Mouse (Mus musculus): ENCODE results near the gene Adgrl2.

Gene Adgrl2

GRCm38 (mm10) chr3:148990531-148991003, at the start of gene Adgrl2:
Gene Adgrl2 (minus strand): TSS chr3:148990555.
- no peak for DNase-seq (ENCODE audit: low spot score)

- no peak for DNase-seq (ENCODE audit: low spot score)
Observed at GRCm38 (mm10) chr3:149038771-149039170, 48.4 kb upstream of the Adgrl2 start.

DNA sequence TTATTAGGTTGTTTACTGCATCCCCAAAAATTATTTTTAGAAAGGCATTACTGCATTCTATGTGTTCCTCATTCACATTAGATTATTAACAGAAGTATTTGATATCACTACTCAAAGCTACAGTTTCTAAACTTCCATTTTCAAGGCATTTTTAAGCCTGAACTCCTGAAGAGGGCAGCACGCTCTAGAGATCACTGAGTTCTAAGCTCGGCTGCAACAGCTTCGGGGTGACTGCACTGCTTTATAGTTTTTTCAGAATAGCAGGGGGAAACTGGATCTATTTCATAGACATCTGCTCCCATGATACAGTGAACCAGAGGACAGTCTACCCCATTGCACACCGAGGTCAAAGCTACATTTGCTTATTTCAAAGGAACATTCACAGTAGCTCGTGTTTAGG, 29.6 kb upstream of the Adgrl2 start:
- DNase-seq (ENCODE audit: low spot score), result no peak

DNA sequence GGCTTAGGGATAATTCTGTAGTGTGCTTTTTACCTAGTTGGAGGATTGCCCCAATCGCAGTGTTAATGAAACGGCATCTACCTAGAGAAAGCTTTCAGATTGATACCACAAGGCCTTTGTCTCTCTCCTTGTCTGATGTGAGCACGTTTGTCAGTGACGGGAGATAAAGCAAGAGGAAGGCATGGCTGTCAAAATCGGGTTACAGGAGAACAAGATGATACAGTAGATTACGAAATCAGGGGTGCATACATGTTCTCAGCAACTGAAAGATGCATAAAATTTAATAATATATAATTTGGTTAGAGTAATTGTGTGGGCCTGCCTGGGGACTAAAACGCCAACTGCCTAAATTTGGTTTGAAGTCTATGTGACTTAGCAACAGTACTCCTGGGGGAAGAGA, 19.0 kb upstream of the Adgrl2 start:
- DNase-seq (ENCODE audit: low spot score), result no peak

- DNase-seq (ENCODE audit: low spot score), result no peak
Observed at GRCm38 (mm10) chr3:149008634-149009023, 18.3 kb upstream of the Adgrl2 start.

DNA sequence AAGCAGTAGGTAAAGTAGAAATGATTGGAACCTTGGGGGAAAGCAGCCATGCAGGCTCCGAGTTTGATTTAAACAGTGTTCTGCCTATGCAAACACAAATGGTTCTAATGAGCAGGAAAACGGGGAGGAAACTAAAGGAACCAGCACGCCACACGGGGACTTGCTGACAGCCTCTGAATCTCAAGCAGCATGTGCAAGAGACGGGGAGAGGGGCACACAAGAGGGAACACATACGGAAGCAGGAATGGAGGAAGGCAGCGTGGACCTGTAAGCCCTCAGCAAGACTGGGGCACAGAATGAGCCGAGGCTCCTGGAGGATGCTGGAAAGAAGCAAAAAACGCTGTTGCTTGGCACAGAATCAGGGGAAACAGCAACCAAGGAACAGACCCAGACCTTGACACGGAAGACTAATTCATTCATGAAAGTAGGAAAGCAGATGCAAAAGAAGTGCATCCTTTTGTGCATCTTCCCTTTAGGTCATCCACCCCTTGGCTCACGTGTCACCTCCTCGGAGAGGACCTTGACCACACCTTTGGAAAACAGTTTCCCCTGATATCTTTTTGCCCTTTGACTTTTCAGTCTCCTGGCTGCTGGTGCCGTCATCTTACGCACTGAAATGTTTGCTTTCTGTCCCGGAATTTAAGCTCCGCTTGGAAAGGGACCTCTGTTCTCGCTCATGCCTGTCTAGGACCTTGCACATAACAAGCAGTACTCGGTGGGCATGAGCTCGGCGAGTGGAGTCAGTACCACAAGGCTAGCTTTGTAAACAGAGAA, 17.7 kb upstream of the Adgrl2 start:
- no peak for DNase-seq (ENCODE audit: low spot score)

DNA sequence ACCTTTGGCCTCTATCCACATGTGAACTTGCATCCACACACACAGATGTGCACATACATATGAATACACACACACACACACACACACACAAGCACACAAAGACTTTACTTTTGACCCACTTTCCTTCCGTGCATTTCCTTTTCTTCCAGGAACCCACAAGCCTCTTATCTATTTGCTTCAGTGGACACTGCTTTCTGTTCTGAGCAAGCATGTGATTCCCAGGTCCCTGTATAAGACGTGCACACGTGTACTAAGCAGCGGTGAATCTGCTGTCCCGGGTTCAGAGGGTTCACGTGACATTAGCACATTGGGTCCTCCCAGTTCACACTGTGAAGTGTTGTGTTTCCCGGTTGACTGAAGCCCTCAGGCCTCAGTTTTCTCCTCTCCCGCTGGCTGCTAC, 11.0 kb upstream of the Adgrl2 start:
- no peak for DNase-seq (ENCODE audit: low spot score)

- DNase-seq (ENCODE audit: low spot score), result no peak
Observed at GRCm38 (mm10) chr3:148998661-148999060, 8.3 kb upstream of the Adgrl2 start.

GRCm38 (mm10) chr3:148991056-148991455, 701 bp upstream of the Adgrl2 start:
- no peak for DNase-seq (ENCODE audit: low spot score)

- DNase-seq (ENCODE audit: low spot score), result peak; percentile 58
Observed at GRCm38 (mm10) chr3:148989818-148990530, 381 bp downstream of the Adgrl2 start.

GRCm38 (mm10) chr3:148988996-148989817, 1.1 kb downstream of the Adgrl2 start:
- DNase-seq (ENCODE audit: low spot score), result peak; percentile 86

DNA sequence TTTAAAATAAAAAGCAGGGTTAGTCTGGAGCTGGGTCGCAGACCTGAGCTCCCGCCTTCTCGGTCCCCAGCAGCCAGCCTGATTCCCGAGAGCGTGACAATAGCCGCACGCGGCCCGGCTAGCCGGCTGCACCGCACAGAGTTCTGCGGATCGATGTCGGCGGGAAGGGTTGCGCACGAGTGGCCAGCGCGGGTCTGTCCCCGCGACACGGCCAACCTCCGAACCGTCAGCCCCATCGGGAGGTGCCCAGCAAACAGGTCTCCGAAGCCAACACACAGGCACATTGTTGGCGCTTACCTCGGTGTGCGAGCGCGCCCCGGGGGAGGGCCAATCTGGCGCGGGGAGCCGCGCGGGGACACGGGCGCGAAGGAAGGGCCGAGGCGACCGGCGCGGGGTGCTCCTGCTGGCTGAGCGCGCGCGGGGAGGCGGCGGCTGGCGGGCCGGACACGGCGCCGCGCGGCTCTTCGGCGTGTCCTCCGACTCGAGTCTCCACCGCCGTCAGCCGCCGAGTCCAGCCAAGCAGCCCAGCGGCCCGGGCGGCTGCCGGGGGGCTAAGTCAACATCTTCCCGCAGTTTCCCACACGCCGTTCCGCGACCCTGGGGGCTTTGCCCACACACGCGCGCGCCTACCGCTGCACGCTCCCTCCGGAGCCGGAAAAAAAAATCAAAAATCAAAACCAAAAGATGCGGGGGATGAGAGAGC, 1.9 kb downstream of the Adgrl2 start:
- peak; percentile 47 for DNase-seq (ENCODE audit: low spot score)

- DNase-seq (ENCODE audit: low spot score), result peak; percentile 82
Observed at GRCm38 (mm10) chr3:148987591-148988292, 2.6 kb downstream of the Adgrl2 start.

GRCm38 (mm10) chr3:148986894-148987590, 3.3 kb downstream of the Adgrl2 start:
- no peak for DNase-seq (ENCODE audit: low spot score)

GRCm38 (mm10) chr3:148986296-148986893, 4.0 kb downstream of the Adgrl2 start:
- DNase-seq (ENCODE audit: low spot score), result no peak

DNA sequence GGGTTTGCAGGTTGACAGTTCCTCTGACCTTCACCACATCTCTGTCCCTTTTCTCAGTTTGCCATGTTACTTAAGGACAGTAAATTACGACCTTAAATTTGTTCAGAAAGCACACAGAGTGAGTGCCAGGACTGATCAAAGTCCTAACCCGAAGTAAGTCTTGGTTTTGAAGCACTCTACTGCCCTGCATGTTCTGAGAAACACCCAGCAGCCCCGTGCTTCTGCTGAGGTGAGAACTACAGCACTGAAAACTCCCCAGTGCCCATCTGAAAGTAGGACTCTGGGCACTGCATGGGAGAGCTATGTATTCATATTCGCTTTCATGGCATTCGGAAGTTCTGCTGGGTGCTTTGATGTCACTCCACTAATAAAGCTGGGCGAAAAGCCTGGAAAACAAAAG, 6.0 kb downstream of the Adgrl2 start:
- DNase-seq (ENCODE audit: low spot score), result no peak

DNA sequence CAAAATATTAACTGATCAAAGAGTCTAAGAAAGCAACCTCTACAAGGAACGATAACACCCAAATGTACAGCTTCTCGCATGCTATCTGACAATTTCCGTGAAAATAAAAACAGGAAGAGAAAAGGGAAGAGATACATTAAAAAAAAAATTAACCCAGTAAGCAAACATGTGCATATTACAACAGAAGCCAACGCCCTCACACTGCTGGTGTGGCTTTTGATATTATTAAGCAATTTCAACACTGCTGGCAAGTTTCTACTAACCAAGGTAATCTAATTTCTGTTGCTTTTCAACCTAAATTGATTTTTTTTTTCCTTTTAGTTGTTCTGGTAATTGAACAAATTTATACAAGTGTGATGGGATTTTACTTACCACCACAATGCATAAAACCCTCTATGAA, 8.0 kb downstream of the Adgrl2 start:
- DNase-seq (ENCODE audit: low spot score), result peak; percentile 19

- no peak for DNase-seq (ENCODE audit: low spot score)
Observed at GRCm38 (mm10) chr3:148981776-148982175, 8.6 kb downstream of the Adgrl2 start.

DNA sequence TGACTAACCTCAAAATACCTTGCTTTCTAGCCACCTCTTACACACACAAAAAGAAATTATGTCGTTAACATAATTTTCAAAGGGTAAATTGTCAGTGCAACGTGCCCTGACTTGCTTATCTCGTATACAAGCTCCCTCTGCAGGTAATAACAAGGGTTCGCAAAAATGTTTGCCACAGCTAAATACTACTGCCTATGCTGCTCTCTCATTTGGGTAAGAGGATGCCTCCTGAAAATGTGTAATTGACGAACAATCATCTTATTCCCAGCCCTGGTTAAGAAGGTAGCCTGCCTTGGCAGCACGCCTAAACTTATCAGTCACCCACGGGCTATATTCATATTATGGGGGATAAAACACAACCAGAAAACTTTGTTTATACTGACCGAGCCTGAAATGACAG, 11.8 kb downstream of the Adgrl2 start:
- peak; percentile 24 for DNase-seq (ENCODE audit: low spot score)

GRCm38 (mm10) chr3:148977838-148978237, 12.5 kb downstream of the Adgrl2 start:
- no peak for DNase-seq (ENCODE audit: low spot score)
